Mouse (Mus musculus): ENCODE measurements at regions not wholly inside any gene's neighbourhood (a gene's known extent, or its start where the extent isn't known, plus 50 kb on each side); places are given as distances from the start of the nearest gene placed in this dataset.

- no peak for DNase-seq (ENCODE audit: low read depth, low spot score)
These were observed 56.2 kb upstream of the Ky start for GRCm38 (mm10) chr9:102449366-102449765.

GRCm38 (mm10) chr9:102446066-102446465 is 59.5 kb upstream of the Ky start:
- DNase-seq (ENCODE audit: low read depth, low spot score), result no peak

GRCm38 (mm10) chr9:102442198-102442842 is 63.2 kb upstream of the Ky start:
- DNase-seq (ENCODE audit: low read depth, low spot score), result peak; percentile 68

GRCm38 (mm10) chr9:102437641-102438040 is 67.9 kb upstream of the Ky start:
- peak; percentile 34 for DNase-seq (ENCODE audit: low read depth, low spot score)

GRCm38 (mm10) chr9:102436378-102436777 is 69.2 kb upstream of the Ky start:
- DNase-seq (ENCODE audit: low read depth, low spot score), result no peak

GRCm38 (mm10) chr9:102428031-102428430 is 73.5 kb upstream of the Ephb1 start:
- DNase-seq (ENCODE audit: low read depth, low spot score), result no peak

- no peak for DNase-seq (ENCODE audit: low read depth, low spot score)
These were observed 70.3 kb upstream of the Ephb1 start for GRCm38 (mm10) chr9:102424672-102425345.

- DNase-seq (ENCODE audit: low read depth, low spot score), result peak; percentile 15
These were observed 69.6 kb upstream of the Ephb1 start for GRCm38 (mm10) chr9:102423919-102424671.

GRCm38 (mm10) chr9:102423465-102423918 is 69.0 kb upstream of the Ephb1 start:
- DNase-seq (ENCODE audit: low read depth, low spot score), result no peak

- DNase-seq (ENCODE audit: low read depth, low spot score), result no peak
These were observed 67.3 kb upstream of the Ephb1 start for GRCm38 (mm10) chr9:102421826-102422225.

- DNase-seq (ENCODE audit: low read depth, low spot score), result no peak
These were observed 65.7 kb upstream of the Ephb1 start for GRCm38 (mm10) chr9:102420196-102420595.

GRCm38 (mm10) chr9:102413631-102414030 is 59.1 kb upstream of the Ephb1 start:
- no peak for DNase-seq (ENCODE audit: low read depth, low spot score)

- DNase-seq (ENCODE audit: low read depth, low spot score), result no peak
These were observed 56.2 kb upstream of the Ephb1 start for GRCm38 (mm10) chr9:102410666-102411065.

GRCm38 (mm10) chr9:102406017-102406416 is 51.5 kb upstream of the Ephb1 start:
- DNase-seq (ENCODE audit: low read depth, low spot score), result no peak

Data from brain, adult 2 months (tissue).